Comparison of ENCODE assay signal across 25 mouse cellular contexts in the genomic region with DNA sequence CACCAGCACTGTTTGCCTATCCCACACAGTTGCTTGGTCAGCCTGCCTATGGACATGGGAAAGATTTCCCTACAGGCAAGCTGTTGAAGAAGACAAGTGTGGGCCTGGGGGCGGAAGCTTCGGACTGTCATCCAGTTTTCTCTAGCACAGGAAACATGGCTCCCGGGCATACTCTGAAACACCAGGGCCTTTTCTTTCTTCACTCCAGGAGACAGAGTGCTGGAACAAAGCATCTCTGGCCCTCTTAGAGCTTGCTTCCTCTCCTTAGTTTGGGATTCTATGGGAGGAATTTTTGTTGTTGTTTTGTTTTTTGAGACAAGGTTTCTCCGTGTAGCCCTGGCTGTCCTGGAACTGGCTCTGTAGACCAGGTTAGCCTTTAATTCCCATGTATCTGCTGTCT. TPM values are rescaled to one million over a fixed set of nuclear protein-coding genes. Genes with fewer than 3 reads are reported as not detected.
DNase-seq lines count a peak whose midpoint lies in the region; ATAC-seq and TF ChIP-seq lines count a peak whose summit lies in the region.
"Had no signal": no experiment of that assay in that cellular context is flagged by ENCODE, and none has a peak within 500 bp of the region (broad histone marks: within the 10 kb centered on the region; RNA-seq: fewer than 3 reads in every experiment).

No protein-coding gene starts in this region.

- H3K9ac ChIP-seq in lung, embryonic 16.5 days (ENCODE audit: low read length) = no peak overlapping the region
- H3K9ac ChIP-seq in lung, postnatal 0 days (replicated peaks; ENCODE audit: low read depth) = no peak overlapping the region
- H3K9ac ChIP-seq: embryonic facial prominence, embryonic 13.5 days; embryonic facial prominence, embryonic 15.5 days; forebrain, embryonic 12.5 days had no signal

- no peak for ATAC-seq in lung, embryonic 16.5 days (ENCODE audit: low read depth)
- no peak for ATAC-seq in lung, postnatal 0 days
- ATAC-seq: forebrain, embryonic 14.5 days; forebrain, embryonic 16.5 days had no signal

- H3K36me3 ChIP-seq in lung, embryonic 16.5 days (ENCODE audit: control insufficient read depth, insufficient read depth, low read length) = no peaks in the 10 kb centered on the region
- no peaks in the 10 kb centered on the region for H3K36me3 ChIP-seq in lung, postnatal 0 days (ENCODE audit: insufficient read depth, low read length)
- H3K36me3 ChIP-seq: embryonic facial prominence, embryonic 13.5 days; embryonic facial prominence, embryonic 15.5 days; forebrain, embryonic 10.5 days; forebrain, embryonic 12.5 days had no signal

- H3K4me1 ChIP-seq in lung, embryonic 16.5 days (replicated peaks; ENCODE audit: control insufficient read depth, insufficient read depth, low read length) = peaks cover 3% of the 10 kb centered on the region; the same call in 1 of the 2 replicates
- no peaks in the 10 kb centered on the region for H3K4me1 ChIP-seq in lung, postnatal 0 days (ENCODE audit: insufficient read depth, low read depth, low read length)

- no peak for TF ChIP-seq EP300 in lung, postnatal 0 days (IDR thresholded peaks at IDR 0.05)

- no peak for DNase-seq in lung, postnatal 0 days (ENCODE audit: low spot score)
- peak; percentile 79 for DNase-seq in ZHBTc4 (ENCODE audit: low read depth, low spot score)
- DNase-seq in ovary, postnatal 14 days (ENCODE audit: low spot score) = no peak
- no peak for DNase-seq in kidney, postnatal 36 days
- DNase-seq: adrenal gland, adult 2 months; adrenal gland, postnatal 10 days; adrenal gland, postnatal 25 days; cerebellum, adult 11 months; cerebellum, adult 18-20 months; cerebellum, adult 8-10 months; cerebellum, adult 9-11 months; cerebellum, postnatal 14 days; cerebellum, postnatal 36 days had no signal

- WGBS in lung, embryonic 16.5 days = 57% methylated on average over 4 of the region's 4 CpGs
- WGBS in lung, postnatal 0 days = 55% methylated on average over 4 of the region's 4 CpGs

- TF ChIP-seq CTCF in lung, postnatal 0 days (IDR thresholded peaks at IDR 0.05) = no peak

- H3K27me3 ChIP-seq in lung, embryonic 16.5 days (ENCODE audit: control insufficient read depth, insufficient read depth, low read depth, low read length) = peaks cover 31% of the 10 kb centered on the region
- peaks cover 22% of the 10 kb centered on the region; the same call in 1 of the 2 replicates for H3K27me3 ChIP-seq in lung, postnatal 0 days (replicated peaks; ENCODE audit: insufficient read depth, low read length)

- no peaks in the 10 kb centered on the region for H3K9me3 ChIP-seq in lung, embryonic 16.5 days (ENCODE audit: control insufficient read depth, low read length)
- H3K9me3 ChIP-seq in lung, postnatal 0 days (ENCODE audit: low read length) = no peaks in the 10 kb centered on the region
- H3K9me3 ChIP-seq: embryonic facial prominence, embryonic 13.5 days; embryonic facial prominence, embryonic 15.5 days; forebrain, embryonic 10.5 days; forebrain, embryonic 12.5 days had no signal

- peak overlapping the region; percentile 0; the same call in 1 of the 2 replicates for H3K27ac ChIP-seq in lung, embryonic 16.5 days (ENCODE audit: low read length)
- no peak overlapping the region for H3K27ac ChIP-seq in lung, postnatal 0 days (ENCODE audit: low read length)
- H3K27ac ChIP-seq: embryonic facial prominence, embryonic 13.5 days; embryonic facial prominence, embryonic 15.5 days; forebrain, embryonic 10.5 days; forebrain, embryonic 12.5 days had no signal

- no peak overlapping the region for H3K4me2 ChIP-seq in lung, embryonic 16.5 days (ENCODE audit: low read depth, low read length)
- H3K4me2 ChIP-seq in lung, postnatal 0 days (replicated peaks; ENCODE audit: low read depth, low read length) = no peak overlapping the region
- H3K4me2 ChIP-seq: embryonic facial prominence, embryonic 13.5 days; embryonic facial prominence, embryonic 15.5 days; forebrain, embryonic 12.5 days had no signal

- H3K4me3 ChIP-seq in lung, embryonic 16.5 days (ENCODE audit: low read length) = no peak overlapping the region
- no peak overlapping the region for H3K4me3 ChIP-seq in lung, postnatal 0 days (ENCODE audit: low read depth, low read length)
- H3K4me3 ChIP-seq: embryonic facial prominence, embryonic 13.5 days; embryonic facial prominence, embryonic 15.5 days; erythroblast, embryonic 14.5 days; forebrain, embryonic 10.5 days; forebrain, embryonic 12.5 days had no signal

RNA-seq across cellular contexts. Expression of a gene that starts 1.7 kb away (rescaled TPM):
- polyA plus RNA-seq in lung, embryonic 16.5 days (2015; fragmentation: Nextera tagmentation; extraction: Ambion mirVana) = 61.4 and 70.5 TPM in 2 replicates
- polyA plus RNA-seq in lung, postnatal 0 days (2015; fragmentation: Nextera tagmentation; extraction: Ambion mirVana) = 46.2 and 48.5 TPM in 2 replicates
- polyA plus RNA-seq: erythroblast, embryonic 14.5 days had no signal

RNA-seq across cellular contexts. Expression of a gene that starts 34.4 kb away (rescaled TPM):
- polyA plus RNA-seq in lung, embryonic 16.5 days (2015; fragmentation: Nextera tagmentation; extraction: Ambion mirVana) = not detected in 2 replicates
- polyA plus RNA-seq in lung, postnatal 0 days (2015; fragmentation: Nextera tagmentation; extraction: Ambion mirVana) = not detected in 2 replicates
- polyA plus RNA-seq: adrenal gland, adult 2 months; brain, embryonic 14.5 days; C2C12; embryonic facial prominence, embryonic 11.5 days; embryonic facial prominence, embryonic 13.5 days; erythroblast, embryonic 14.5 days; forebrain, embryonic 10.5 days; forebrain, embryonic 12.5 days; forebrain, embryonic 14.5 days; forebrain, embryonic 16.5 days; frontal cortex, adult 2 months had no signal

RNA-seq across cellular contexts. Expression of a gene that starts 52.1 kb away (rescaled TPM):
- polyA plus RNA-seq in lung, embryonic 16.5 days (2015; fragmentation: Nextera tagmentation; extraction: Ambion mirVana) = 24.6 and 25.1 TPM in 2 replicates
- 43.6 and 49.6 TPM in 2 replicates for polyA plus RNA-seq in lung, postnatal 0 days (2015; fragmentation: Nextera tagmentation; extraction: Ambion mirVana)
